Mouse (Mus musculus): ENCODE data around the gene Ttyh3.

GRCm38 (mm10) chr5:140649101-140649667 is 353 bp upstream of the Ttyh3 start:
- TF ChIP-seq CHD2 (IDR thresholded peaks at IDR 0.05; ENCODE audit: low read depth, low read length) (no peak), HCFC1 (IDR thresholded peaks at IDR 0.05; ENCODE audit: borderline replicate concordance, insufficient read depth, low read length) (no peak)
